23 mouse cellular contexts compared by ENCODE assay signal in the genomic region with DNA sequence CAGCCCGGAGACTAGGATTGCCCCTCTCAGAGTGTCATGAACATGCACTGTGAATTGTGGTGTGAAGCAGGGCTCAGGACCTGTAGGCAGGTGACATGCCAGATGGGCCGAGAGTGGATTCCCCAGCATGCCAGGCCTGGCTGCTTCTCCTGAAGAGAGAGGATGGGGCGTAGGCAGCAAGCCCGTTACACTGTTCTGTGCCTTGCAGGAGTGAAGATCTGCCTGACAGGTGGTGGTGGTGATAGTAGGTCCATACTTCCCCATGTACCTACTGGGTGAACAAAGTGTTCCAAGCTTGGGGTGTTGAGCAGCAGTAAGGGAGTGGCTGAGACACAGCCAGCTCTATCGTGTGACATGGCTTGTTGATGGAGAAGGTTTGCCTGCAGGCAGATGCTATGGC. TPM values are rescaled to one million over a fixed set of nuclear protein-coding genes. Genes with fewer than 3 reads are reported as not detected.
DNase-seq lines count a peak whose midpoint lies in the region; ATAC-seq lines count a peak whose summit lies in the region.
"Had no signal": no experiment of that assay in that cellular context is flagged by ENCODE, and none has a peak within 500 bp of the region (broad histone marks: within the 10 kb centered on the region; RNA-seq: fewer than 3 reads in every experiment).

No protein-coding gene starts in this region.

- no peak for DNase-seq in cerebellum, postnatal 4 days (ENCODE audit: low spot score in 2 of 2)
- peak; percentile 60 for DNase-seq in right cerebral cortex, adult 18-20 months
- DNase-seq in right cerebral cortex, postnatal 10 days (ENCODE audit: low spot score in 2 of 2): no peak
- peak; percentile 76 to 81 for DNase-seq in cerebellum, postnatal 10 days
- no peak for DNase-seq in urinary bladder, adult 2 months (ENCODE audit: low spot score)
- no peak for DNase-seq in kidney, postnatal 14 days
- no peak for DNase-seq in adrenal gland, postnatal 25 days
- DNase-seq: adrenal gland, adult 8-10 months; gastrocnemius, postnatal 25 days; liver, embryonic 13.5 days; lung, embryonic 14.5 days; lung, postnatal 36 days; thymus, adult 2 months had no signal

- ATAC-seq in cerebellum, adult (ENCODE audit: insufficient number of reproducible peaks, low FRiP score, low TSS enrichment): peak; percentile 51; the same call in 1 of the 2 replicates
- ATAC-seq: CD4-positive, CD25-positive, alpha-beta regulatory T cell, adult 4 months; hindbrain, postnatal 0 days; intestine, postnatal 0 days; midbrain, embryonic 16.5 days; Patski had no signal

RNA-seq across cellular contexts. Expression of a gene that starts 7.3 kb away (rescaled TPM):
- polyA plus RNA-seq in urinary bladder, adult 2 months (2012; rRNA removed): 3.7 and 4.3 TPM in 2 replicates
- total RNA-seq in adrenal gland, postnatal 25 days (2021): 2.0 and 4.3 TPM in 2 replicates
- total RNA-seq: common myeloid progenitor, adult 5-6 weeks; hematopoietic stem cell, adult 5-6 weeks; megakaryocyte-erythroid progenitor cell, adult 5-6 weeks; neutrophil, adult 5-6 weeks had no signal
- polyA plus RNA-seq: CD4-positive, CD25-positive, alpha-beta regulatory T cell, adult 4 months; Patski had no signal

Comparison
In these comparisons a context has a peak if more than half of its experiments do, and no peak if none do; other contexts are left out.
1. DNase-seq: peak in right cerebral cortex, adult 18-20 months (single experiment) and cerebellum, postnatal 10 days (2 of 2); none in cerebellum, postnatal 4 days (0 of 2), right cerebral cortex, postnatal 10 days (0 of 2), urinary bladder, adult 2 months (single experiment), kidney, postnatal 14 days (single experiment) and adrenal gland, postnatal 25 days (single experiment).